Mouse (Mus musculus) CH12.LX (cell line): ENCODE measurements around the gene Hist1h2bg. TPM values are rescaled to one million over a fixed set of nuclear protein-coding genes. Genes with fewer than 3 reads are reported as not detected.
A peak's percentile ranks its signal among the peaks of the same experiment; 100 is the strongest.

Source experiments
- DNase-seq: peaks from one replicate; pipeline ENCODE4 v3.0.0-alpha.2; 2013; ENCODE audit errors: extremely low read depth
- H3K27ac ChIP-seq: 2 replicates; pipeline ENCODE4 v1.5.1; 2012; ENCODE audit warnings: low read depth, mild to moderate bottlenecking, control low read depth, moderate library complexity; ENCODE audit not compliant: insufficient read depth
- H3K27me3 ChIP-seq: replicated peaks from 2 replicates; pipeline ENCODE3; 2012; ENCODE audit warnings: inconsistent platforms
- H3K36me3 ChIP-seq, 2 experiments: replicated peaks in 1 of 2; 2 replicates each; pipeline versions ENCODE3 to v1.6.1; 2012; ENCODE audit warnings: inconsistent platforms in 1 of 2, low read length in 1 of 2, mild to moderate bottlenecking in 1 of 2, mixed read lengths in 1 of 2, moderate library complexity in 1 of 2; ENCODE audit not compliant: control insufficient read depth in 1 of 2, insufficient read depth in 1 of 2
- H3K4me1 ChIP-seq, 2 experiments: 2 replicates each; pipeline ENCODE4 v1.6.1; 2012; ENCODE audit warnings: inconsistent platforms in 1 of 2, moderate library complexity in 1 of 2; ENCODE audit not compliant: insufficient read depth in 2 of 2, control insufficient read depth in 1 of 2
- H3K4me2 ChIP-seq: 2 replicates; pipeline ENCODE4 v1.6.1; 2012; ENCODE audit warnings: low read depth, mild to moderate bottlenecking, control low read depth; ENCODE audit not compliant: poor library complexity, insufficient read depth, severe bottlenecking
- H3K4me3 ChIP-seq, 3 experiments: fragments of 150-350 bp in 1 of 3; sonication (generic) in 1 of 3; replicated peaks in 1 of 3; 2 replicates each; pipeline versions ENCODE3 to v1.5.1; 2011 to 2012; ENCODE audit warnings: low read depth in 2 of 3, low read length in 2 of 3, mild to moderate bottlenecking in 2 of 3, moderate library complexity in 2 of 3, control low read depth in 1 of 3, improper control_type of control experiment in 1 of 3, inconsistent platforms in 1 of 3, mixed read lengths in 1 of 3; ENCODE audit not compliant: poor library complexity in 1 of 3
- H3K79me2 ChIP-seq: replicated peaks from 2 replicates; pipeline ENCODE4 v1.6.1; 2012; ENCODE audit warnings: mild to moderate bottlenecking, moderate library complexity; ENCODE audit not compliant: control insufficient read depth, poor library complexity, insufficient read depth, severe bottlenecking; ENCODE audit errors: extremely low read depth
- H3K9ac ChIP-seq: 2 replicates; pipeline ENCODE4 v1.6.1; 2012; ENCODE audit warnings: low read depth, mild to moderate bottlenecking, control low read depth, moderate library complexity; ENCODE audit not compliant: insufficient read depth
- H3K9me3 ChIP-seq: replicated peaks from 2 replicates; pipeline ENCODE3; 2012; ENCODE audit warnings: low read length, inconsistent platforms, mixed read lengths
- CTCF ChIP-seq, 2 experiments: IDR thresholded peaks in 1 of 2; conservative IDR thresholded peaks in 1 of 2; 2 replicates each; pipeline ENCODE4 v1.5.1; 2011 to 2012; ENCODE audit warnings: low read depth in 2 of 2, low read length in 2 of 2, improper control_type of control experiment in 1 of 2, inconsistent platforms in 1 of 2, mild to moderate bottlenecking in 1 of 2, moderate library complexity in 1 of 2
- ELF1 ChIP-seq: IDR thresholded peaks from 2 replicates; pipeline ENCODE4 v1.6.1; 2014; ENCODE audit warnings: low read depth, mild to moderate bottlenecking, inconsistent platforms, low read length, improper control_type of control experiment
- EP300 ChIP-seq: IDR thresholded peaks from 2 replicates; pipeline ENCODE4 v1.6.1; 2011; ENCODE audit warnings: low read length, improper control_type of control experiment
- HCFC1 ChIP-seq: IDR thresholded peaks from 2 replicates; pipeline ENCODE4 v1.6.1; 2012; ENCODE audit warnings: low read depth, mild to moderate bottlenecking, inconsistent platforms, low read length, improper control_type of control experiment
- IRF4 ChIP-seq: IDR thresholded peaks from 2 replicates; pipeline ENCODE4 v1.6.1; 2014; ENCODE audit warnings: low read depth, mild to moderate bottlenecking, inconsistent platforms, low read length, improper control_type of control experiment
- MAX ChIP-seq: IDR thresholded peaks from 2 replicates; pipeline ENCODE4 v1.6.1; 2011; ENCODE audit warnings: low read length, improper control_type of control experiment
- MAZ ChIP-seq: IDR thresholded peaks from 2 replicates; pipeline ENCODE4 v1.6.1; 2012; ENCODE audit warnings: low read depth, mild to moderate bottlenecking, inconsistent platforms, low read length, improper control_type of control experiment, moderate library complexity
- NELFE ChIP-seq: IDR thresholded peaks from 2 replicates; pipeline ENCODE4 v1.6.1; 2011; ENCODE audit warnings: low read depth, low read length, improper control_type of control experiment
- NRF1 ChIP-seq: IDR thresholded peaks from 2 replicates; pipeline ENCODE4 v1.6.1; 2014; ENCODE audit warnings: low read depth, mild to moderate bottlenecking, inconsistent platforms, low read length, improper control_type of control experiment, moderate library complexity
- POLR2A ChIP-seq: IDR thresholded peaks from 2 replicates; pipeline ENCODE4 v1.6.1; 2011; ENCODE audit warnings: low read depth, mild to moderate bottlenecking, improper control_type of control experiment, low read length
- POLR2AphosphoS2 ChIP-seq: IDR thresholded peaks from 2 replicates; pipeline ENCODE4 v1.6.1; 2011; ENCODE audit warnings: low read depth, low read length, improper control_type of control experiment
- RCOR1 ChIP-seq: conservative IDR thresholded peaks from 2 replicates; pipeline ENCODE4 v1.6.1; 2012; ENCODE audit warnings: low read depth, mild to moderate bottlenecking, inconsistent platforms, low read length, improper control_type of control experiment
- SIN3A ChIP-seq: IDR thresholded peaks from 2 replicates; pipeline ENCODE4 v1.6.1; 2012; ENCODE audit warnings: low read length, improper control_type of control experiment, inconsistent platforms
- TCF12 ChIP-seq: IDR thresholded peaks from 2 replicates; pipeline ENCODE4 v1.6.1; 2014; ENCODE audit warnings: low read depth, mild to moderate bottlenecking, inconsistent platforms, low read length, improper control_type of control experiment
- USF1 ChIP-seq: IDR thresholded peaks from 2 replicates; pipeline ENCODE4 v1.6.1; 2014; ENCODE audit warnings: low read depth, mild to moderate bottlenecking, inconsistent platforms, low read length, improper control_type of control experiment
- ZKSCAN1 ChIP-seq: IDR thresholded peaks from 2 replicates; pipeline ENCODE4 v1.6.1; 2012; ENCODE audit warnings: low read depth, inconsistent platforms, low read length, improper control_type of control experiment, borderline replicate concordance
- ZMIZ1 ChIP-seq: IDR thresholded peaks from 2 replicates; pipeline ENCODE4 v1.6.1; 2012; ENCODE audit warnings: low read depth, mild to moderate bottlenecking, inconsistent platforms, low read length, improper control_type of control experiment
- ZNF384 ChIP-seq: IDR thresholded peaks from 2 replicates; pipeline ENCODE4 v1.6.1; 2012; ENCODE audit warnings: low read depth, low read length, improper control_type of control experiment, inconsistent platforms
- dilution Hi-C: fragments of 300-500 bp; cut with MboI; formaldehyde crosslinking; loops from 2 replicates; pipeline ENCODE4 v1.14.3; 2020; ENCODE audit warnings: low sequenced_read_pairs; ENCODE audit not compliant: extremely low pct_unique_long_range_greater_than_20kb, extremely low pct_ligation_motif_present
- in situ Hi-C: fragments of 300-500 bp; cut with MboI; formaldehyde crosslinking; loops from 3 replicates; pipeline ENCODE4 v1.14.3; 2019; ENCODE audit warnings: low sequenced_read_pairs, low pct_ligation_motif_present, low pct_unique_long_range_greater_than_20kb, mixed read lengths
- polyA plus RNA-seq: library from polyadenylated mRNA; unstranded; fragments of >175 nt; gene quantifications from 2 replicates; pipeline ENCODE4 v1.2.1, GENCODE M21; 2012; ENCODE audit warnings: low read depth; ENCODE audit not compliant: insufficient read length
- total RNA-seq, 2 experiments: library from RNA; depleted of rRNA; stranded (reverse); fragments of 300-350 nt in 1 of 2; fragments of >200 nt in 1 of 2; gene quantifications; 2 replicates each; pipeline ENCODE4 v1.2.3; 2012 to 2014

The Hist1h2bg gene
- total and polyA plus RNA-seq, 3 experiments = 9.4 to 3,252 (median 136) TPM

- Histone ChIP-seq H3K4me3 (peak overlapping the region in 1 of 3 experiments; percentile 5), H3K9ac (peak overlapping the region; percentile 65), H3K27me3 (no peaks in the 10 kb centered on the region), H3K9me3 (no peaks in the 10 kb centered on the region), H3K4me1 (peaks cover 4 to 25% of the 10 kb centered on the region in 2 experiments; a peak in 3 of 4 replicates), H3K4me2 (peak overlapping the region; percentile 51), H3K36me3 (no peaks in the 10 kb centered on the region), H3K79me2 (no peaks in the 10 kb centered on the region), H3K27ac (peak overlapping the region; percentile 98)
- in situ Hi-C loops = loop anchor here (25.0 kb wide), 1 partner anchor 1815 kb away; the partner anchor contains the start of gene Hist1h4j
- dilution Hi-C loops = no loop called here
- DNase-seq = no peak
- TF ChIP-seq CTCF (conservative IDR thresholded peaks at IDR 0.05 in 1 of 2, IDR thresholded peaks at IDR 0.05 in 1 of 2; ENCODE audit: low read depth in 2 of 2, low read length in 2 of 2) (no peak), HCFC1 (no peak), EP300 (peak; percentile 36; the same call in 1 of the 2 replicates), USF1 (no peak), ZNF384 (peak; percentile 91)
Measured at GRCm38 (mm10) chr13:23551931-23552914, 19.0 kb upstream of the Hist1h2bg start.

GRCm38 (mm10) chr13:23552962-23553361 lies 18.2 kb upstream of the Hist1h2bg start, which contains the start of gene Hist1h1d:
TSS of gene Hist1h1d (plus strand) at chr13:23553262.
- no peaks in the 10 kb centered on the region for H3K36me3 ChIP-seq
- H3K27ac ChIP-seq = peak within 1 kb of the TSS; percentile 75
- H3K79me2 ChIP-seq = no peaks in the 10 kb centered on the region
- TF ChIP-seq SIN3A (no peak), POLR2A (no peak), MAX (no peak), TCF12 (no peak), MAZ (no peak), NELFE (no peak), IRF4 (no peak), ZMIZ1 (no peak), RCOR1 (no peak), NRF1 (no peak), POLR2AphosphoS2 (no peak), ELF1 (no peak), ZKSCAN1 (no peak)
- no peak for DNase-seq
- in situ Hi-C loops = loop anchor here (25.0 kb wide), 1 partner anchor 1816 kb away; the partner anchor contains the start of gene Hist1h4j
- peak within 1 kb of the TSS; percentile 22; the same call in 1 of the 2 replicates for H3K4me2 ChIP-seq
- H3K4me1 ChIP-seq = peaks cover 4 to 28% of the 10 kb centered on the region in 2 experiments; a peak in 3 of 4 replicates
- H3K27me3 ChIP-seq = no peaks in the 10 kb centered on the region
- H3K9ac ChIP-seq = peak within 1 kb of the TSS; percentile 65; the same call in 1 of the 2 replicates
- H3K9me3 ChIP-seq = no peaks in the 10 kb centered on the region
- no peak within 1 kb of the TSS for H3K4me3 ChIP-seq
- dilution Hi-C loops = no loop called here
